Mouse (Mus musculus) MEL (cell line): Measurements from ENCODE around the gene Zeb2.

Experiments
- CHD1 ChIP-seq: IDR thresholded peaks from 2 replicates; pipeline ENCODE4 v1.6.1; 2012; ENCODE audit warnings: low read depth, mild to moderate bottlenecking, inconsistent platforms, low read length, improper control_type of control experiment
- CTCF ChIP-seq, 3 experiments: IDR thresholded peaks in 2 of 3; conservative IDR thresholded peaks in 1 of 3; 2 replicates each; pipeline ENCODE4 v1.5.1; 2011 to 2012; ENCODE audit warnings: low read length in 3 of 3, low read depth in 2 of 3, mild to moderate bottlenecking in 2 of 3, improper control_type of control experiment in 1 of 3, inconsistent platforms in 1 of 3, mixed read lengths in 1 of 3, moderate library complexity in 1 of 3; ENCODE audit not compliant: control insufficient read depth in 1 of 3, insufficient read depth in 1 of 3, poor library complexity in 1 of 3, severe bottlenecking in 1 of 3
- MAX ChIP-seq: IDR thresholded peaks from 2 replicates; pipeline ENCODE4 v1.6.1; 2011; ENCODE audit warnings: low read length, improper control_type of control experiment
- MAZ ChIP-seq: IDR thresholded peaks from 2 replicates; pipeline ENCODE4 v1.6.1; 2012; ENCODE audit warnings: low read depth, mild to moderate bottlenecking, inconsistent platforms, low read length, improper control_type of control experiment
- NRF1 ChIP-seq: IDR thresholded peaks from 2 replicates; pipeline ENCODE4 v1.6.1; 2014; ENCODE audit warnings: low read depth, mild to moderate bottlenecking, inconsistent platforms, low read length, improper control_type of control experiment, moderate library complexity; ENCODE audit not compliant: poor library complexity, insufficient read depth, severe bottlenecking
- POLR2A ChIP-seq, 2 experiments: IDR thresholded peaks; 2 replicates each; pipeline ENCODE4 v1.6.1; 2011 to 2012; ENCODE audit warnings: low read length in 2 of 2, mild to moderate bottlenecking in 2 of 2, control low read depth in 1 of 2, improper control_type of control experiment in 1 of 2, low read depth in 1 of 2, moderate library complexity in 1 of 2; ENCODE audit not compliant: control insufficient read depth in 1 of 2, insufficient read depth in 1 of 2, poor library complexity in 1 of 2
- RAD21 ChIP-seq: IDR thresholded peaks from 2 replicates; pipeline ENCODE4 v1.6.1; 2011; ENCODE audit warnings: mild to moderate bottlenecking, low read depth, low read length, improper control_type of control experiment

DNA sequence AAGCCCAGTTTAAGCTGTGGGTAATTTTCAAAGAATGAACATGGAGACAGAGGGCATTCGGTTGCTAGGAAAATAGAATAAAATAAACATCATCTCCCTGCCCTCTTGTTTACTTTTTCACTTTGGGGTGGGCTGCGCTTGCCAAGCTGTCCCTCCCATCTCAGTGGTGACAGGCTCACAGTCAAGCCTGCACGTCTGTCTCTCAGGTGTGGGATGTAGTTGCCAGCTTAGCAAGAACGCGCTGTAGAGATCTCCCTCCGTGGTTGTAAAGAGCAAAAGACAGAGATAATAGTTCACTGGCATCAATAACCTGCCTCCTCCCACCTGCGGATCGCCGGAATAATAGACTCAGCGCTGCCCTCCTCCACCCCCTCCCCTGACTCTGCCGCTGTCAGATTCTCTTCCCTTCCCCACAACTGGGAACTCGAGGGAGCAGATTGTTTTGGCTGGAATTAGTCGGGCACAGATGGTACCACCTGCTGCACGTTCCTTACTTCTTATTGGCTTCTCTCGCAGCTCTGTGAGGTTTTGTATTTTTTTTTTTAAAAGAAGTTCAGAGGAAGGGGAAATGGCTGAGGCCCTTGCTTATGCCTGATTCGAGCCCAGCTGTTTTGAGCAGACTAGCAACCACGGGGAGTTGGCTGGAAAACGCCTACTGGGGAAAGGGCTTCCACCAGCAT lies 138.0 kb downstream of the Zeb2 start:
- TF ChIP-seq POLR2A (IDR thresholded peaks at IDR 0.05; ENCODE audit: control insufficient read depth in 1 of 2, insufficient read depth in 1 of 2, low read depth in 1 of 2, low read length in 2 of 2, poor library complexity in 1 of 2): no peak
- no peak for TF ChIP-seq MAZ
- TF ChIP-seq CTCF (IDR thresholded peaks at IDR 0.05 in 2 of 3, conservative IDR thresholded peaks at IDR 0.05 in 1 of 3; ENCODE audit: control insufficient read depth in 1 of 3, insufficient read depth in 1 of 3, low read depth in 2 of 3, low read length in 3 of 3, poor library complexity in 1 of 3, severe bottlenecking in 1 of 3): no peak
- TF ChIP-seq NRF1: no peak
- TF ChIP-seq RAD21: no peak
- TF ChIP-seq MAX: no peak
- TF ChIP-seq CHD1: no peak
